Mouse (Mus musculus): ENCODE measurements around the gene Prdx2. TPM values are rescaled to one million over a fixed set of nuclear protein-coding genes. Genes with fewer than 3 reads are reported as not detected.
A peak's percentile ranks its signal among the peaks of the same experiment; 100 is the strongest.

Prdx2 gene
- polyA plus RNA-seq, 1 experiment, result 183 TPM

DNA sequence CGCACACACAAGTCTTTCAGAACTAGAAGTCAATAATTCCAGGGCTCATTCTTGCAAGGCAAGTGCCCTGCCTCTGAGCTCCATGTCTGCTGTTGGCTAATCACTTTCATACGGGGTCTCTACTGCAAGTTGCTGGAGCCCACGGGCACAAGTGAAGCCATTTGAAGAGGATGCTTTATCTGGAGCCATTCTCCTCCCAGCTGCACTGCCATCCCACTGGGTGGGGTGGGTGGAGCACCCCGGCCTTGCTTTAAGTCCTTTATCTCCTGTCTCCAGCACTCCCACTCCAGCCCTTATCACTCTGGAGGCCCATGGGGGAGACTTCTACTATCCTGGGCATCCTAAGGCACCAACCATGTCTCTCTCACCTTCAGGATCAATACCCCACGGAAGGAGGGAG lies 1.5 kb downstream of the Prdx2 start:
- DNase-seq, result no peak
- no peaks in the 10 kb centered on the region for H3K27me3 ChIP-seq (ENCODE audit: control insufficient read depth, insufficient read depth, low read length)
- peaks cover 27% of the 10 kb centered on the region for H3K4me1 ChIP-seq (replicated peaks; ENCODE audit: control insufficient read depth, insufficient read depth, low read length)
- no peak overlapping the region for H3K27ac ChIP-seq (ENCODE audit: control insufficient read depth, insufficient read depth, low read length)
- H3K4me3 ChIP-seq (ENCODE audit: control insufficient read depth, insufficient read depth, low read length), result no peak overlapping the region
- TF ChIP-seq CTCF (IDR thresholded peaks at IDR 0.05; ENCODE audit: borderline replicate concordance, control insufficient read depth, extremely low read depth, insufficient read depth, low read length, poor library complexity), result no peak
- no peak for TF ChIP-seq POLR2A (IDR thresholded peaks at IDR 0.05; ENCODE audit: control insufficient read depth, extremely low read depth, insufficient read depth, low read length, poor library complexity)
- no peaks in the 10 kb centered on the region for H3K36me3 ChIP-seq (ENCODE audit: control insufficient read depth, insufficient read depth, low read length)
- WGBS, result 90% methylated on average over 5 of the region's 5 CpGs

DNA sequence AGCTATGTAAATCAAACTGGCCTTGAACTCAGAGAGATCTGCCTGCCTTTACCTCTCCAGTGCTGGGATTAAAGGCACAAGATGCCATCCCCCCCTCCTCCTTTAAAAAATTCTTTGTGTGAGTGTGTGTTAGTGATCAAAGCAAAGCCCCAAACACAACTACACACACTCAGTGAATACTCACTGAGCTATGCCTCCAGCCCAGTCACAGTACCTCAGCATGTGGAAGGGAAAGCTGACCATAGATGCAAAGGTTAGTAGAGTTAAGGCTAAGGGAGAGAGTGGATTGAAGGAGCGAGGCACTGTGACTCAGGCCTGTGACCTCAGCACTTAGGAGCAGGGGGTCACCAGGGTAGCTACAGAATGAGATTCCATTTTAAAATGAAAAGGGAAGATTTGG lies 3.7 kb downstream of the Prdx2 start:
- WGBS, result 100% methylated on average over 1 of the region's 1 CpGs
- no peak overlapping the region for H3K27ac ChIP-seq (ENCODE audit: control insufficient read depth, insufficient read depth, low read length)
- TF ChIP-seq CTCF (IDR thresholded peaks at IDR 0.05; ENCODE audit: borderline replicate concordance, control insufficient read depth, extremely low read depth, insufficient read depth, low read length, poor library complexity) (no peak), POLR2A (IDR thresholded peaks at IDR 0.05; ENCODE audit: control insufficient read depth, extremely low read depth, insufficient read depth, low read length, poor library complexity) (no peak)

DNA sequence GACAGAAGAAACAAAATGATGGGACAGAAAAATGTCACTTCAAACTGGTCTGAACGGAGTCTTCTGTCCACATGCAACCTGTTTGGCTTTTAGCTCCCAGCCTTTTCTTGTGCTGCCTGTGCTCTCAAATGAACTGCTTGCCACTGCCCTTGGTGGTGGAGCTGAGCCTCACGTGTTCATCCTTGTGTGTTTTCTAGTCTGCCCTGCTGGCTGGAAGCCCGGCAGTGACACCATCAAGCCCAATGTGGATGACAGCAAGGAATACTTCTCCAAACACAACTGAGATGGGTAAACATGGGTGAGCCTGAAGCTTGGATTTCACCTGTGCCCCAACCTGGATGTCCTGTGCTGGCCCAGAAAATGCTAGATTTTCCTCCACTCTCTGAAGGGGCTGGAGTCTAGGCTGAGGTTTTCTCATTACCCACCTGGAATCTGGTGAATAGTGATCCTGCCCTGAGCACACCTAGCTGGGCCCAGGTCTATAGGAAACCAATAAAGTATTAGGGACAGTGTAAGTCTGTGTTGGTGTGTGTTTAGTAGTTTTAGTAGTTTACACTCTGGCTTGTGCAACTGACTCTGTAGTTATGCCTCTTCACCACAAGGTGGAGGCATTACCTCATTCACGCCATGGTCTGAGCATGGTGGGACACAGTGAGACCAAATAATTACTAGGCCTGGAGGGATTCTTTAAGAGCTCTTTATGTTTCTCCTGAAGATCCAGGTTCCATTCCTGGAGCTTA lies 4.6 kb downstream of the Prdx2 start:
- no peaks in the 10 kb centered on the region for H3K36me3 ChIP-seq (ENCODE audit: control insufficient read depth, insufficient read depth, low read length)
- TF ChIP-seq CTCF (IDR thresholded peaks at IDR 0.05; ENCODE audit: borderline replicate concordance, control insufficient read depth, extremely low read depth, insufficient read depth, low read length, poor library complexity) (no peak), POLR2A (IDR thresholded peaks at IDR 0.05; ENCODE audit: control insufficient read depth, extremely low read depth, insufficient read depth, low read length, poor library complexity) (no peak)
- no peak overlapping the region for H3K4me3 ChIP-seq (ENCODE audit: control insufficient read depth, insufficient read depth, low read length)
- DNase-seq, result peak; percentile 54
- no peaks in the 10 kb centered on the region for H3K27me3 ChIP-seq (ENCODE audit: control insufficient read depth, insufficient read depth, low read length)
- no peak overlapping the region for H3K27ac ChIP-seq (ENCODE audit: control insufficient read depth, insufficient read depth, low read length)
- peaks cover 15% of the 10 kb centered on the region for H3K4me1 ChIP-seq (replicated peaks; ENCODE audit: control insufficient read depth, insufficient read depth, low read length)
- 82% methylated on average over 4 of the region's 4 CpGs for WGBS

More for the DNA sequence above, 3.7 kb downstream of the Prdx2 start:
- no peaks in the 10 kb centered on the region for H3K36me3 ChIP-seq (ENCODE audit: control insufficient read depth, insufficient read depth, low read length)
- peaks cover 18% of the 10 kb centered on the region for H3K4me1 ChIP-seq (replicated peaks; ENCODE audit: control insufficient read depth, insufficient read depth, low read length)
- H3K4me3 ChIP-seq (ENCODE audit: control insufficient read depth, insufficient read depth, low read length), result no peak overlapping the region
- DNase-seq, result no peak
- no peaks in the 10 kb centered on the region for H3K27me3 ChIP-seq (ENCODE audit: control insufficient read depth, insufficient read depth, low read length)

DNA sequence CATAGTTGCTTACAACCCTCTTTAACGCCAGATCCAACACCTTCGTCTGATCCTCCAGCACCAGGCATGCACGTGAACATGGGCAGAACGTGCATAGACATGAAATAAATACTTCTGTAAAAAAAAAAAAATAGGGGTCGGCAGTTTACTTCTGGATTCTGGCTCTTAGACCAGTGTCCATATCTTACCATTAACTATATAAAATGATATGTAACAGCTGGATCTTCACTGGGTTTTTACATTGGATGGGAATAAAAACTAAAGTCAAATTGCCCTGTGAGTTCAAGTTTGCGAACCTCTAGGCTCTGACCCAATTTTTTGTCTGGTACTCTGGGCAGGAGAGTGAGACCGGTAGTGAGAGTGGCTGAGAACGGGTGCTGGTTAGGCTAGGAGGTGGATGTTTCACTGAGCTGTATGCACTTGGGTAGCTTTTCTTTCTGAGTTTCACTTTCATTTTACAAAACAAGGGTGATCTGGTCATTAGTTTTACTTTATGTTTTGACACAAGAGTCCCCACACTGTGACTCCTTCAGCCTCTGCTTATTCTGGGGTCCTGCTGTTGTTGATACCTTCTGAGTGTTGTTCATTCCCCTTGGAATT lies 5.3 kb downstream of the Prdx2 start:
- Histone ChIP-seq H3K4me1 (replicated peaks; ENCODE audit: control insufficient read depth, insufficient read depth, low read length) (peaks cover 17% of the 10 kb centered on the region), H3K36me3 (ENCODE audit: control insufficient read depth, insufficient read depth, low read length) (no peaks in the 10 kb centered on the region), H3K27me3 (ENCODE audit: control insufficient read depth, insufficient read depth, low read length) (no peaks in the 10 kb centered on the region), H3K27ac (ENCODE audit: control insufficient read depth, insufficient read depth, low read length) (no peak overlapping the region), H3K4me3 (ENCODE audit: control insufficient read depth, insufficient read depth, low read length) (no peak overlapping the region)
- TF ChIP-seq POLR2A (IDR thresholded peaks at IDR 0.05; ENCODE audit: control insufficient read depth, extremely low read depth, insufficient read depth, low read length, poor library complexity) (no peak), CTCF (IDR thresholded peaks at IDR 0.05; ENCODE audit: borderline replicate concordance, control insufficient read depth, extremely low read depth, insufficient read depth, low read length, poor library complexity) (no peak)
- no peak for DNase-seq
- WGBS, result 69% methylated on average over 8 of the region's 8 CpGs

DNA sequence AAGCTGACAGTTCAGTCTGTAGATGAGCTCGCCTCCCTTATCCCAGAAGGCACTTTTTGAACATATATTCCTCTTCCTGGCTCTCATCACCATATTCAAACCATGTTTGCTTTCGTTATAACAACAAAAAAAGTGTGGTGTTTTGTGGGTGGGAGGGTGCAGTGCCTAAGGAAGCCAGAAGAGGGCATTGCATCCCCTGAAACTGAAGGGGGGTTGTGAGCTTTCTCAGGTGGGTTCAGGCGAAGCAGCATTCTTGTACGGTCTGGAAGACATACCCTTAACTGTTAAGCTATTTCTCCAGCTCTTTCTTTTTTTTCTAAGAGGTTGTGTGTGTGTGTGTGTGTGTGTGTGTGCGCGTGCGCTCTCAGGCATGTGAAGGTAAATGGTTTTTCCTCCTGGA lies 6.0 kb downstream of the Prdx2 start:
- WGBS, result 38% methylated on average over 7 of the region's 7 CpGs
- H3K4me3 ChIP-seq (ENCODE audit: control insufficient read depth, insufficient read depth, low read length), result no peak overlapping the region
- peaks cover 20% of the 10 kb centered on the region for H3K4me1 ChIP-seq (replicated peaks; ENCODE audit: control insufficient read depth, insufficient read depth, low read length)

DNA sequence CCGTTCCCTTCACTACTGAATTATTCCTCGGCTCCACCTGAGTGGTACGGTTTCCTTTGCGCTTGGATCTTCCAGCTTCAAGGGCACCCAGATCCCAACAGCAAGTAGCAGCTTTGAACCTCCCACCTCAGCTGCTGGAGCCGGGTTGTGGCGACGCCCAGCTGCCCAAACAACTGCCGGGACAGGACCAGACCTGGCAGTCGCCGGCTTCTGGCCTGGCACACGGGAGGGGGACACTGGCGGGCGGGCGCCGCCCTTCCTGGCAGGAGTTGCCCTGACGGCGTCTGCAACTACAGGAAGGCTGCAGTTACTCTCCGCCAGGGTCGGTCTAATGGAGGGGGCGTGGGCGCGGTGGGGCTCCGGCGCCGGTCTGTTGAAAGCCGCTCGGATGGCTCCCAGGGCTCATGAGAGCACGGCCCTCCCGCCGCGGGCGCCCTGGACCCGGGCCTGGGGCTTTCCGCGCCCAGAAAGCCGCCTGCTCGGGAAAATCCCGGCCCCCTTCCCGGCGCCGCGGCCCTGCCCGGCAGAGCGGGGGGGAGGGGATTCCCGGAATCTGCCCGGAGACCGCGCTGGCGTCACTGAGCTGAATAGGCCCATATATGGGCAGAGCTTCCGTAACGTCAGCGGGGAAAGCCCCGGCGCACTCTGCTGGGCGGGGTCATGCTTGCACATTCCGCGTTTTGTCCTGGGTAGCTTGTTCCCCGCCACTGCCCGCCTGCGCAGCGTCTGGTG lies 6.8 kb downstream of the Prdx2 start:
- peak; percentile 95 for DNase-seq
- Histone ChIP-seq H3K4me1 (replicated peaks; ENCODE audit: control insufficient read depth, insufficient read depth, low read length) (peaks cover 24% of the 10 kb centered on the region), H3K27ac (ENCODE audit: control insufficient read depth, insufficient read depth, low read length) (peak overlapping the region; percentile 79), H3K4me3 (ENCODE audit: control insufficient read depth, insufficient read depth, low read length) (peak overlapping the region; percentile 79), H3K27me3 (ENCODE audit: control insufficient read depth, insufficient read depth, low read length) (no peaks in the 10 kb centered on the region), H3K36me3 (ENCODE audit: control insufficient read depth, insufficient read depth, low read length) (no peaks in the 10 kb centered on the region)
- TF ChIP-seq POLR2A (IDR thresholded peaks at IDR 0.05; ENCODE audit: control insufficient read depth, extremely low read depth, insufficient read depth, low read length, poor library complexity) (peak; percentile 44; the same call in 1 of the 2 replicates), CTCF (IDR thresholded peaks at IDR 0.05; ENCODE audit: borderline replicate concordance, control insufficient read depth, extremely low read depth, insufficient read depth, low read length, poor library complexity) (0 out of 2 replicates have a peak, but pooled peaks have one; percentile 8)
- WGBS, result 2% methylated on average over 61 of the region's 61 CpGs

More for the DNA sequence above, 6.0 kb downstream of the Prdx2 start:
- no peak for TF ChIP-seq POLR2A (IDR thresholded peaks at IDR 0.05; ENCODE audit: control insufficient read depth, extremely low read depth, insufficient read depth, low read length, poor library complexity)
- TF ChIP-seq CTCF (IDR thresholded peaks at IDR 0.05; ENCODE audit: borderline replicate concordance, control insufficient read depth, extremely low read depth, insufficient read depth, low read length, poor library complexity), result peak; percentile 26; the same call in 1 of the 2 replicates
- no peaks in the 10 kb centered on the region for H3K36me3 ChIP-seq (ENCODE audit: control insufficient read depth, insufficient read depth, low read length)
- no peak overlapping the region; the same call in 1 of the 2 replicates for H3K27ac ChIP-seq (ENCODE audit: control insufficient read depth, insufficient read depth, low read length)
- no peaks in the 10 kb centered on the region for H3K27me3 ChIP-seq (ENCODE audit: control insufficient read depth, insufficient read depth, low read length)
- DNase-seq, result peak; percentile 84

Measured in thymus, adult 2 months (tissue).